Mouse (Mus musculus): ENCODE results near the gene Cpox.

The Cpox gene

DNA sequence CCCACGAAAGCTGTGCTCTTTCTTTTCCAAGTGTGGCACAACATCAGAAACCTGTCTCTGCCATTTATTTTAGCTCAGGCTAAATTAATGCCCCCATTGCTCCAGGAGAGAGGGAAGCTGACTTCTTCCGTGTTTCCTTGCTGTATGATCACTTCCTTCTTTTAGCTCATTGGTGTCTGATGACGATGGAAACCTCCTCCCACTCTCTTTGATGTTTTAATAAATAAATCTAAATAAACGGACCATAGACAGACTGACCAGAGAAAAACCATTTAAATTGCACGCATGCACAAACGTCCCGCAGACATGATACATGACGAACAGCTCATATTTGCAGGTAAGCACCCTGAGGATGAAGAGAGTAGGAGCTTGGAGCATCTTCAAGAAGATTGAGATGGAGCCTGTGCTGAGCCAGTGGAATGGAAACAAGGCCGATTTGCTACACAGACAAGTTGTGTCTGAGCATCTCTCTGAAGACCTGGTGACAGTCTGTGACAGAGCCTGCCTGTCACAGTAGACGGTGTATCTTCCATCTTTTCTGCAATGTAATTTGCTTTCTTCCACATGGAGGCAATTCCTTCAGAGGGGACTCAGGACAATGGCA is 32.3 kb downstream of the Cpox start:
- DNase-seq = no peak

DNA sequence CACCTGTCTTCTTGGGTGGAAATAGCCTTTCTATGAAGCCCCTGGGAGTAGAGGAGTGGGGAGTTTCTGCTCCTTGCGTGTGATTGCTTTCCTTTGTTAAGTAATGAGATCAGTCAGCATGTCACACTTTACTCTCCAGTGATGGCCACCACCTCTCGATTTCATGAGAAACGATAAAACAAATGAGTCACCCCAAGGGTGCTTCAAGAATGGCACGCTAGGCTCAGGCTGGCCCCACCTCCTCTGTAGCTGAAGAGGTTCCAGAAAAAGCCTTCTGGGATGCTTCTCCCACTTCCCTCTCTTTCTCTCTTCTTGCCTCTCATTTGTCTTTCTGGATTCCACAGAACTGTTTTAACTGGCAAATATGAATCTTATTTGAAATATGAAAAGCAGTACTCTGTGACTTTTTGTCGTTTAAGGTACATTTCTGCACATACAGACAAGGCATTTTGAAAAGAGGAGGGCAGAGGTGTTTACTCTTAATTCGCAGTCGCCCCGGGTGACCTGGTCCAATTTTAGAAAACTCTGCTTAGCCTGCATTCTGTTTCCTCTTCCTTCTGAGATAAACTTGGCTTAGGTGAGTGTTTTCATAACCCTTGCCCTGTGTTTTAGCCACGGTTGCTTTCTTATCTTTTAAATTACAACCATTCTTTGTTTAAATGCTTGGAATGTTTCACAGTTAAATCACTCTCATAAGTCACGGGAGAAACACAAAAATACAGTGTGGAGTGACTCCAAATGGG is 33.5 kb downstream of the Cpox start:
- DNase-seq = no peak

DNA sequence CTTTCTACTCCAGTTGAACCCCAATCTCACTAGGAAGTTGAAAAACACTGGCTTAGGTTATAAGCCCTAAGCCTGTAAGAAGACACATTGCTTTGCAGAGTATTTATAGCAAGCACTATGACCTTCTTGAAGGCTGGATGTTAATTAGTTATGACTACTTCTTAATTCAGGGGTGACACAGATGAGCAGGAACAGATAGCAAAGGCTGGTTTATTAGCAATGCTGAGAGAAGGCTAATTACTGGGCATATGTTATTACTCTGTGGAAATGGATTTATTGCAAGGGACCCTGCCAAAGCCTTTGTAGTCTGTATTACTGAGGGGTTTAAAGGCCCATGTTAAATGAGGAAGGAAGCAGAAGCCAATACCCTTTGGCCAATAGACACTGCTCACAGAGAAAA is 34.9 kb downstream of the Cpox start:
- no peak for DNase-seq

DNA sequence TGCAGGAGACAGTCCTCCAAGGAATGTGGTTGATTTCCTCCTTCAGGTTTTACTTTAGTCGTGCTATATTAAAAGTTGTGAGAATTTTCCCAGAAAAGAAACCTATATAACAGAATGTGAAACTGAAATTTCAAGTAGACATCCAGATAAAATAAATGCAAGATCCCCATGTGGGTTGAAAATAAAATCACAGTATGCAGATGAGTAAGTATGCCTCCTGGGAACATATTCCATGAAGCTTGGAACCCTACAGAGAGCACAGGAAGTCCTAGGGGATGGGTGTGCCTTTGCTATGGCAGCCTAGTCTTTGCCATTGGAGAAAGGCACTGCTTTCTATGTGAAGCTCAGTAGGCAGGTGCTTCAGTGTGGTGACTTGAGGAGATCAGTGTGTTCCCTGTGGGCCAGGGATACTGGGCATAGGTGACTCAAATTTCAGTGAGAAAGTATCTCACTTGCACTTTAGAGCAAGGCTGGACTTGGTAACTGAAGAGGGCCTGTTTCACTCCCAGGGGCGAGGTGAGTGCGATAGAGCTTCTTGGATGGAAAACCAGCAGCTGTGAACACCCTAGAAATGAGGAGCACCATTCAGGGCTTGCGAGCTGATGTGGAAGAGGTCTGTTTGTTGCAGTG is 37.3 kb downstream of the Cpox start:
- no peak for DNase-seq

DNA sequence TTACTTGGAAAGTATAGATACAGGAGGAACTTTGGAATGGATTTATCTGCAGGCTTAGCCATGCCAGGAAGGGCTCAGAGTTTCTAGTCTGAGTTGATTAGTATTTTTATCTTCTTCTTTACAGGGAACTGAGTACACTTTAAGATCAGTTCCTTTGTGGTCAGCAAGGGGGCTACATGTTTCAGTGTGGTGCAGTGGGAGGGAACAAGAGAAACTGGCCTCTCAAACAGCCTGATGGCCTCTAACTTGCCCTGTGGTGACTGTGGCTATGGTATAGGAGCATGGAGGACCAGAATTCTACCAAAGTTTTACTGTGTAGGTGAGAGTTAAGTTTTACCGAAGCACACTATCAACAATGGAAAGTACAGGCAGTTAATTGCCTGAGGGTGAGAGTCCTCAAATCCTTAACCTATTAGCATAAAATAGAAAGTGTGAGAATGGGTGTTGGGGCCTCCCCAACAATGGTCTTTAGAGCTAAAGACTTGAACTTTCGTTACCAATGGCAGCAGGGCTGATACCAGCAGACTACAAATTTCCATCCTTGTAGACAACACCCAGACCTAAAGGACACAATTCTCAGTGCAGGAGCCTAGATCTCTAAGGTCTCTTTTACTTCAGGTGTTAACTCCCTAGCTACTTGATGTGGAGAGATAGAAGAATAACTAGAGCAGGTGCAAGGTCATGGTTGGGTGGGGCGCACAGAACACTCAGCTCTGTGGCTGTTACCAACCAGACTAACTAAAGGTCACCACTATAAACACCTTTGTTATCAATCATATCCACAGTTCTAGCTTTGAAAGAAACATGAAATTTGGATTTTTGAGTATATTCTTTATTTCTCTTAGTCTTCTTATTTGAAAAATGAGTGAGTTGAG is 38.7 kb downstream of the Cpox start:
- no peak for DNase-seq

DNA sequence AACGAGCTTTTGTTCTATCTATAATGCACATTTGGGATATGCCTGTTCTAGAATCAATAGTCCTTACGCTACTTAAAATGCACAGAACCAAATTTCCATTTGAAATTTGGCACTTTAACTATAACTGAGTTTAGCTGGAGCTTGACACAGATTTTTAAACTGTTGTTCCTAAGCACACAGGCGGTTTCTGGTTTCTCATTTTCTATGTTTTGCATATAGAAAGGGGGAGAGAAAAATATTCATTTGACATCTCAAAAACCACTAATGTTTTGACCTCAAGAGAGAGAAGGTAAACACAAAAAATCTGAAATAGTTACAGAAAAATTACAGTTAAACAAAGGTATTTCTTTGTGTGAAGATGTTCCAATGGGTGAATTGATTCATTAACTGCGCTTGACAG is 39.4 kb downstream of the Cpox start:
- no peak for DNase-seq

DNA sequence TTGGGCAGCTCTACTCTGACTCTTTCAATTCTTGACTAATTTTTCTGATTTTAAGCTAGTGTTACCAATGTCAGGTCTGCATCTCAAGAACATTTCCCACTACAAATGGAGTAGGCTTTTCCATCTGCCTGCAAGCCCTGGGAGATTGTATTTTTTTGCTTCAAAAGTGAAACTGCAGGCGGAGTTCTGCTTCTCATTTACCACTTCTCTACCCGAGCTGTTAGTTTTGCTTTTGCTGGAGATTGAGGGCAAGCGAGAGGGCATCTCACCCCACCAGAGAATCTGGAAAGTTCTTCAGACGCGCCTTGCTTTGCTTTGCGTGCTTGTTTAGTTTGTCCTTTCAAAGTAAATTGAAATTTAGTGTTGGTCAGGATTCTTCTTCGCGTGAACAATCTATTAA is 42.1 kb downstream of the Cpox start:
- no peak for DNase-seq

DNA sequence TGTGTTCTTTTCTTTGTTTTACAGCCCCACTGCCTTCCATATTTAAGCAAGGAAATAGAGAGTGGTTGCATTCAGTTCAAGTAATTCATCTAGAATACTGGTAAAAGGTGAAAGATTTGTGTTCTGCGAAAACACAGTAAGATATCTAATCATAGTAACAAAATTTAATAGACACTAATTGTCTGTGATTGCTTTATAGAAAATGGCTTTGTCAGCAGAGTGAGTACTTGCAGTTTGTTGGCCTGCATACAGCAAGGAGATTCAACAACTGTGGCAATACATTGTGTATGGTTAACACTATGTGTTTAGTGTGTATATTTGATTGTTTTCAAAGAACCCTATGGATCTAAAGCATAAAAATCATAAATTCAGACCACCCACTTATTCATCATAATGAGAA is 43.0 kb downstream of the Cpox start:
- no peak for DNase-seq

DNA sequence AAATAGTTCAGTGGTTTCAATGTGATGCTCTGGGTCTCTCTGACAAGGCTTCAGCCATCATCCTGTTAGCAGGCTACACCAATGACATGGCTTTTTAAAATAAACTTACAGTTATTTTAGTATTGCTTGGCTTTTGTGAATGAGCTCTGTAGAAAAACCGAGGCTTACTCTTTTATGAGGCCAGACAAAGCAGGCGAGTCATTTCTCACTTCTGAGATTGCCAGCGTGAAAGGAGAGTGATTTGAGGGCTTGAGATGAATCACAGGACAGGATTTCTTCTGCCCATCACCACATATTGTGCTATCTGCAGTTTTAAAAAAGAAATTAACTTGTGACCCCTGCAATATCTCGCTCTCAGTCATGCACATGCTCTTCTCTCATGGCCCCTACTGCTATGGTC is 44.9 kb downstream of the Cpox start:
- DNase-seq = no peak

DNA sequence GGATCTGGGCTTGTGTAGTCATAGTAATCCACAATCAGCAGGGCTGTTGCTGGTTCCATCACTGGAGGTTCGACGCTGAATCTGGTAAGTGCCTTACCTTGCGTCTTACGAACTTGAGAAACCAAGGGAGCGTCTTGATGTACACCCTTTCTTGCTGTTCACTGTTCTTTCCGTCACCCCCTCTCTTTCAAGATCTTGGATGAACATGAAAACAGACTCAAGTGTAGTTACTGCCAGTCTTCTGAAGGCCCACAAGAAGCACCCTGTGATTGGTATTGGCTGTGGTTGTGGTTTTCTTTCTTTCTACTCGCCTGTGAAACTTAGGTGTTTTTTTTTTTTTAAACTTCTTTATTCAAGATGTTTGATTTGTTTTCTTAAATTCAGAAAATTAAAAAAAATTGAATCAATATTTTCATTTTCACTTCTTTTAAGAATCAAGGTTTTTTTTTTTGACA is 48.6 kb downstream of the Cpox start, which contains the start of gene Gpr15:
Gene Gpr15 (minus strand): TSS at position 405 of the 455 bp plus-strand sequence.
- DNase-seq = no peak

DNA sequence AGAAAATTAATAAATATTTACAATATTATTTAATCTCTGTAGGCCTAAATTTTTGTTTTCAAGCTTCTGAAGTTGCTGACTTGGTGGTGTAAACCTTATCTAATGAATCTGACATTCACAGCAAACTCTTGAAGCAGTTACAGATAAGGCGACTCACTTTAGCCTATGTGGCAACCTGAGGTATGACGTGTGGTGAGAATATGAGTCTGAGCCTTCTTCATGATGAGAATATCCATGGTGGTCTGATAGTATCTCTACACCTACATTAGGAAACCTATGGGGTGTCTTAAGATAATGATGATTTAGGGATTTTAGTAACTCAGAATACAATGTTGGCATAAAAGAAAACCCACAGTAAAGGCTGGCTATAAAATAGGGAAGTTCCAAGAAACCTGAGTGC is 52.2 kb downstream of the Cpox start:
- no peak for DNase-seq

DNA sequence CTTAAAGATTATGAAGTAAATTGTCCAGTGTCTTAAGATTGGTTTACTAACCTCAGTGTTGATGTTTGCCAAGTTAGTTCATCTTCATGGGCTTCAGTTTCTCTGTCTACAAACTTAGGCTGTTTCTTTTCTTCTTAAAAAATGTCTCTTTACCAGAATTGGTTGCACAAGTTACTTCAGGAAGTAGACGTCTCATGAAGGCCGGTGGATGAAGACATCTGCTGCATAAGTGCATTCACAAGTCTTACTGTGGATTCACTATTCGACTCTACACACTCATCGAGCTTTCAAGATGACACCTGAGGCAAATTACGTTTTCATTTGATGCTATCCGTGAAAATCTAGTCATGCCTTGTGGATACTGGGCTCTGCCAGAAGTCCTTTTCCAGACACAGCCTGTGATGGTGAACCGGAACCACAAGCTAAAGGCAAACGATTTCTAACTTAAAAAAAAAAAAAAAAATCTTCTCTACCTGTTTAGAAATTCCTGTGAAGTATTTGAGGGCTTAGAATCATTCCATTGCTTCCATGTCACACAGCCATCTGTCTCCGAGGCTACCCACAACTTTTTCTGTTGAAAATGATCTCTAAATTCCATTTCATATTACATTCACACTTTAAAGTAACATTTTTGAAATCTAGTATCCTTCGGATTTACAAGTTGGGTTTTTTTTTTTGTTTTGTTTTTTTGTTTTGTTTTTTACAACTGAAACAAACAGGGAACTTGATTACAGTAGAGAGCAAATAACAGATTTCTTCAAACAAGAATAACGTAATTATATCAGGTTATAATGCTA is 56.8 kb downstream of the Cpox start:
- no peak for DNase-seq

DNA sequence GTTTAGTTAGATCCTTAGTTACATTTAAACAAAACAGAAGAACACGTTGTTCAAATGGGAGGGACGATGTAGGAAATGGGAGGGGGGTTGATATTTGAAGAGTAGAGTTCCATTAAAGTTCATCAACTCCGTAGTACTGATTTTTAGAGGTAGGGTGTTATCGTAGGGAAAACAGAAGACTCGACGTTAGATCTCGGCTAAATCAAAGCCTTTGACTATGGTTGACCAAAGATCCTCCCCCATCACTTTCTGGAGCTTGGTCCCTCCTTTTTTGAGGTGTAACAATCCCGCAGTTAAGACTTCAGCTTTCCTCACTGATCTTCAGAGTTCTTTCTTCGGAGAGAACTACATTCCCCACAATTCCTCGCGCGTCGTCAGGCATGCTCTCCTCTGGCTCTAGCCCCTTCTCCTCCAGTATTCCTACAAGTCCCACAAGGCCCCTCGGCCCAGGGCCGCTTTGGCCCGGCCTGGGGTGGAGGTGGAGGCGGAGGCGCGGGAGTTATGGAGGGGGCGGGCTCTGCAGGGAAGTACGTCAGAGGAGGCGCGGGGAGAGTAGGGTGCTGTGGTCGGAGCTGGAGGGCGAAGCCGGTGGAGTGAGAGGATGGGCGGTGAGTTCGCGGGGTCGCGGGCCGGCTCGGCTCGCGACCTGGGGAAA is 57.5 kb downstream of the Cpox start, which contains the start of gene Cldnd1:
Gene Cldnd1 (plus strand): TSS at position 434 of the 655 bp plus-strand sequence.
- peak; percentile 92 for DNase-seq

DNA sequence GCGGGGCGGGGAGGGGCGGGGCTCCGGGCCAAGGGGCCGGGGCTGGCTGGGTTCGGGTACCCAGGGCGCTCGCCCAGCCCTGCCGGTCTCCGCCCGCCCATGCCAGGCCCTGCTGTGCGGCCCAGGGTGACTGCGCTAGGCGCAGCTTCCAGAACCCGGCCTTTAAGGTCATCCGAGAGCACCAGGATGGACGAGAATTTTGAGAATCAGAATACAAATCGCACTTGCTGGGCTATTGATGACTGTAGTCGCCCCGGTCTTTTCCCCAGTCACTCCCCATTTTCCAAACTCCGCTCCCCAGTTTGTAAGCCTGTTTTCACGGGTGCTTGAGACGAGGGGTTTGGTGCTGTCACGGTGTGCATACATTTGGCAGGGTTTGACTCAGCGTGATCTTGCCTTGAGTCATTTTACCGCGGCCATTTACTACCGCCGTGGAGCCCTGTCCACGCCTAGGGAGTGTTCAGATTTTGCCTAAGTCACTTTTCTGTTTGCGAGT is 58.1 kb downstream of the Cpox start:
- DNase-seq = no peak

DNA sequence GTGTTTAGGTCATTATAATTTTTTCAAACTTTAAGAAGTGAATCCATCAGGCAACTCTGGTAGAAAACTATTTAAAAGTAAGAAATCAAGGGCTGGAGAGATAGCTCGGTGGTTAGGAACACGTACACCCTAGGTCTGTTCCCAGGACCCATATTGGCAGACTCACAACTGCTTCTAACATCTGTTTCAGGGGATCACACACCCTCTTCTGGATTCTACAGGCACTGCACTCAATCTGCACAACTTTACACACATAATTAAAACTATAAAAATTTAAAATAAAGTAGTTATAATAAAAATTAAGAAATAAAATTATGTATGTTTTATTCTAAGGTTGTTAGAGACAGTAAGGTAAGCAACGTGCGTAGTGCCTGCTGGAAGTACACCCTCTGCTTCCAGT is 68.1 kb downstream of the Cpox start:
- DNase-seq = no peak

DNA sequence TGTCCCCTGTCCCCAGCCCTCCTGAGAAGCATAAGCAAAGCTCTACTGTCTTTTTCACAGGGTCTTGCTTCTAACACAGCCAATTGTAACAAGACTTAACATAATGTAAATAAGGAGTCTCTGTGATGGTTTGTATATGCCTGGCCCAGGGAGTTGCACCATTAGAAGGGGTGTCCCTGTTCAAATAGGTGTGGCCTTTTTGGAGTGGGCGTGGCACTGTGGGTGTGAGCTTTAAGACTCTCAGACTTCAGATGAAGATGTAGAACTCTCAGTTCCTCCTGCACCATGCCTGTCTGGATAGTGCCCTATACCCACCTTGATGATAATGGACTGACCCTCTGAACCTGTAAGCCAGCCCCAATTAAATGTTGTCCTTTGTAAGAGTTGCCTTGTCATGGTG is 68.7 kb downstream of the Cpox start:
- DNase-seq = no peak

DNA sequence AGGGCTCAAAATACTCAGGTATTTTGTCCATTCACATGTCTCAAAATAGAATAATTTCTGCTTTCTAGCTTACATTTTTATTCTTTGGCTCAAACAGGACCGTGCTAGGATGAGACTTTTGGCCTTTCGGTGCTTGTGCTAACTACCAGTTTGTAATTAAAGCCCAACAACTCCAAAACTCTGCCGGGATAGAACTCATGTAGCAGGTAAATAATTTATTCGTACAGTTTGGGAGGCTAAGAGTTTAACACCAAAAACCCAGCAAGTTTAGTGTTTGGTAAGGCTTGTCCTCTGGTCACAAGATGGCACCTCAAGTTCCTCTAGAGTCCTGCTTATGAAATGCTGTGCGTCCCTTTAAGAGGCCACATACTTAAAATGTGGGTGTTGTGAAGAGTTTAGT is 70.7 kb downstream of the Cpox start:
- DNase-seq = no peak

DNA sequence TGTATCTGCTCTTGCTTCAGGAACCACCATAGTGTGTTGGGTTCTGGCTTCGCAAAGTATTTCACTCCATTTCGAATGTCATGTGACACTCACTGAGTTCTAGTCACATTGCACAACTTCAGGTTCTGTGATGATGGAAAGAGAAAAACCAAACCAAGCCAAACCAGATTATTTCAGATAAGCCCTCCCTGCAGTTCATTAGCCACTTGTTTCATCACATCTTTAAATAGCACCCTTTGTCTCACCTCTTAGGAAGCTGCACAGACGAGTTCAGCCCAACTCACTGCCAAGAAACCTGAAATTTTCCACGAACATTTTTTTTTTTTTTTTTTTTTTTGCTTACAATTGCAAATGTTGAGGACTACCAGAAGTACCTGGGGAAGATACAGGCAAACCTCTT is 76.6 kb downstream of the Cpox start:
- DNase-seq = no peak

DNA sequence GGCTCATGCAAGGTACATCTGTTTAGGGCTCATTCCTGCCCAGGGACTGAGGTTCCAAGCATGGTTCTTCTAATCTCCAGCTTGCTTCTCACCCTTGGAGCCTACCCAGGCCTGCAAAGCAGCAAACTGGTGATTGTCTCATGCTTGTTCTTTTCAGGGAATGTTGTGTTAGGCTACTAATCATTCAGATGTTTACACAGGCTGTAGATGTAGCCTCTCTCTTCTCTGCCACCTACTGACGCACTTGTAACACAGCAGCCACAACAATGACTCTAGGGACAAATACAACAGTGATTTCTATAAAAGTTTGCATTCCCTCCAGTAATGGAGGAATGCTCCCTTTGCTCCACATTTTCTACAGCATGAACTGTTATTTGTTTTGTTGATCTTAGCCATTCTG is 81.2 kb downstream of the Cpox start:
- DNase-seq = no peak

DNA sequence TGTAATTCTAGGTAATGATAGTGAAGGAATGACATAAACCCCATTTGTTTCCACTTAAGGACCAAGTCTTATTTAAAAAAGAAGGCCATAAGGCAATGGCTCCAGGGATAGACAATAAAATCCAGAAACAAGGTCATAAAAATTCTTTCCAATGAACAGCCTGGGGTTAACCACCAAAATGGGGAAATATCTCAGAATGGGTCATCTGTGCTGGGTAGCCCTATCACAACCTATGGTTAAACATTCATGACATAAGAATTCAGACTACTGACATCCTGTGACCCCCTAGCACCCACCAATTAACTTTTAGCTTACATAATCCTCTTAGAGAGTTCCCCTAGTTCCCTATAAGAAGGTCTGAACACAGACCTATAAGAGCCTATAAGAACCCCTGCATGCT is 86.1 kb downstream of the Cpox start:
- no peak for DNase-seq

DNA sequence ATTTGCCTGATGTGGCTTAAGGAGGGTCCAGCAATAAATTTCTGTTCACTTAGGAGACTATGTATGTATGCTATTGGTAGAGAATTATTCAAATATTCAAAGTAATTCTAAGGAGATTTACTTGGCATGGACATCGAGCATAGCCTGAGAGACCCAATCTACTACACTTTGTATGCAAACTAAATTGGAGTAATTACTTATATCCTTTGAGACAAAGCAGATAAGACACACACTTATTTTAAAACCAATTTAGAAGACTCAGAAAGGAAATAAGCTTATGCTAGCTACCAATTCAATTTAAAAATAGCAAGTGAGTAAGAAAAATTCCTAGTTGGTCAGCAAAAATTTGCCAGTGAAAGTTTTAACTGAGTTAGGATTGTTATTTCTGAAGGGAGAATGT is 93.0 kb downstream of the Cpox start, which contains the start of gene Olfr172:
Gene Olfr172 (minus strand): TSS at position 101 of the 400 bp plus-strand sequence.
- no peak for DNase-seq

Data from cerebellum, adult 8-10 months (tissue).